Mouse (Mus musculus) ES-E14 (cell line): ENCODE measurements around the gene Snrk. TPM values are rescaled to one million over a fixed set of nuclear protein-coding genes. Genes with fewer than 3 reads are reported as not detected.

Experiments used
- DNase-seq: peaks from one replicate; pipeline ENCODE4 v3.0.0-alpha.2; 2013; ENCODE audit warnings: low read depth, low spot score
- H3K27ac ChIP-seq: 2 replicates; pipeline ENCODE4 v1.5.1; 2012; ENCODE audit warnings: low read depth, mild to moderate bottlenecking, low read length, moderate library complexity, mixed read lengths; ENCODE audit not compliant: poor library complexity, insufficient read depth, severe bottlenecking
- H3K36me3 ChIP-seq: 2 replicates; pipeline ENCODE4 v1.6.1; 2012; ENCODE audit warnings: mild to moderate bottlenecking, low read length, moderate library complexity, mixed read lengths; ENCODE audit not compliant: control insufficient read depth, poor library complexity, insufficient read depth, severe bottlenecking
- H3K4me1 ChIP-seq, 2 experiments: fragments of 150-350 bp in 1 of 2; sonication (generic) in 1 of 2; 2 replicates each; pipeline ENCODE4 v1.6.1; 2012; ENCODE audit warnings: low read length in 2 of 2, mild to moderate bottlenecking in 1 of 2, mixed read lengths in 1 of 2; ENCODE audit not compliant: control insufficient read depth in 2 of 2, insufficient read depth in 2 of 2, poor library complexity in 1 of 2
- H3K4me3 ChIP-seq, 2 experiments: fragments of 150-350 bp in 1 of 2; sonication (generic) in 1 of 2; 2 replicates each; pipeline ENCODE4 v1.5.1; 2012; ENCODE audit warnings: low read length in 2 of 2, low read depth in 1 of 2, mild to moderate bottlenecking in 1 of 2, mixed read lengths in 1 of 2; ENCODE audit not compliant: insufficient read depth in 1 of 2, poor library complexity in 1 of 2, severe bottlenecking in 1 of 2
- H3K9ac ChIP-seq: 2 replicates; pipeline ENCODE4 v1.6.1; 2012; ENCODE audit warnings: low read depth, mild to moderate bottlenecking, low read length, mixed read lengths; ENCODE audit not compliant: poor library complexity, insufficient read depth, severe bottlenecking
- H3K9me3 ChIP-seq: fragments of 150-350 bp; sonication (generic); 2 replicates; pipeline ENCODE4 v1.6.1; 2012; ENCODE audit warnings: low read depth, mild to moderate bottlenecking, low read length; ENCODE audit not compliant: control insufficient read depth, insufficient read depth
- CHD2 ChIP-seq: IDR thresholded peaks from 2 replicates; pipeline ENCODE4 v1.6.1; 2014; ENCODE audit warnings: mild to moderate bottlenecking, low read depth, low read length, inconsistent platforms
- HCFC1 ChIP-seq: IDR thresholded peaks from 2 replicates; pipeline ENCODE4 v1.6.1; 2012; ENCODE audit warnings: low read length, inconsistent platforms, borderline replicate concordance; ENCODE audit not compliant: insufficient read depth
- MAFK ChIP-seq: IDR thresholded peaks from 2 replicates; pipeline ENCODE4 v1.6.1; 2014; ENCODE audit warnings: mild to moderate bottlenecking, low read depth, low read length, inconsistent platforms; ENCODE audit not compliant: insufficient read depth
- ZC3H11A ChIP-seq: IDR thresholded peaks from 2 replicates; pipeline ENCODE4 v1.6.1; 2012; ENCODE audit warnings: low read depth, mild to moderate bottlenecking, inconsistent platforms, low read length, borderline replicate concordance
- ZNF384 ChIP-seq: IDR thresholded peaks from 2 replicates; pipeline ENCODE4 v1.6.1; 2012; ENCODE audit warnings: low read depth, low read length, inconsistent platforms
- in situ Hi-C, 2 experiments: fragments of 600-800 bp; cut with MboI; formaldehyde crosslinking; loops; one replicate each; pipeline ENCODE4 v1.15.1; 2025; ENCODE audit warnings: low sequenced_read_pairs in 2 of 2, inconsistent platforms in 1 of 2; ENCODE audit not compliant: unreplicated experiment in 2 of 2
- total RNA-seq: library from RNA; depleted of rRNA; stranded (reverse); fragments of 300-350 nt; gene quantifications from 2 replicates; pipeline ENCODE4 v1.2.3, GENCODE M21; 2012; rRNA removed

The Snrk gene
- 6.8 and 10.0 TPM in 2 replicates for total RNA-seq

- in situ Hi-C loops, result no loop called here
- H3K9ac ChIP-seq, result peak within 1 kb of the TSS; percentile 95
- no peak for TF ChIP-seq ZC3H11A
- no peak for TF ChIP-seq MAFK
- no peak for TF ChIP-seq CHD2
- TF ChIP-seq ZNF384, result no peak
- no peak for TF ChIP-seq HCFC1
- H3K4me3 ChIP-seq, result peak within 1 kb of the TSS; percentile 89 to 91
- H3K9me3 ChIP-seq, result no peaks in the 10 kb centered on the region
- H3K4me1 ChIP-seq, result no peaks in the 10 kb centered on the region; a peak in 1 of 4 replicates
- no peak within 1 kb of the TSS for H3K27ac ChIP-seq
- peak; percentile 56 for DNase-seq
- H3K36me3 ChIP-seq, result no peaks in the 10 kb centered on the region
Measured at GRCm38 (mm10) chr9:122117112-122117616, at the start of gene Snrk. TSS of gene Snrk (plus strand) at chr9:122117266.

GRCm38 (mm10) chr9:122067654-122068053, 49.4 kb upstream of the Snrk start:
- no peak overlapping the region for H3K4me3 ChIP-seq
- in situ Hi-C loops, result no loop called here
- H3K36me3 ChIP-seq, result no peaks in the 10 kb centered on the region
- no peak overlapping the region for H3K9ac ChIP-seq
- H3K27ac ChIP-seq, result no peak overlapping the region
- H3K9me3 ChIP-seq, result no peaks in the 10 kb centered on the region
- TF ChIP-seq MAFK, result no peak
- TF ChIP-seq HCFC1, result no peak
- no peak for TF ChIP-seq ZNF384
- TF ChIP-seq ZC3H11A, result no peak
- no peak for TF ChIP-seq CHD2
- no peak for DNase-seq
- no peaks in the 10 kb centered on the region for H3K4me1 ChIP-seq

GRCm38 (mm10) chr9:122069560-122070174, 47.4 kb upstream of the Snrk start:
- in situ Hi-C loops, result no loop called here

GRCm38 (mm10) chr9:122073980-122074379, 43.1 kb upstream of the Snrk start:
- H3K9ac ChIP-seq, result no peak overlapping the region
- H3K4me1 ChIP-seq, result no peaks in the 10 kb centered on the region
- TF ChIP-seq CHD2 (no peak), ZC3H11A (no peak), MAFK (no peak), ZNF384 (no peak), HCFC1 (no peak)
- no peak overlapping the region for H3K4me3 ChIP-seq
- no peaks in the 10 kb centered on the region for H3K9me3 ChIP-seq
- in situ Hi-C loops, result no loop called here
- no peak overlapping the region for H3K27ac ChIP-seq
- no peaks in the 10 kb centered on the region for H3K36me3 ChIP-seq
- no peak for DNase-seq

More at GRCm38 (mm10) chr9:122069560-122070174, 47.4 kb upstream of the Snrk start:
- H3K4me1 ChIP-seq, result no peaks in the 10 kb centered on the region
- no peaks in the 10 kb centered on the region for H3K9me3 ChIP-seq
- TF ChIP-seq MAFK (no peak), HCFC1 (no peak), ZC3H11A (no peak), ZNF384 (no peak), CHD2 (no peak)
- no peak for DNase-seq
- no peak overlapping the region for H3K27ac ChIP-seq
- no peak overlapping the region for H3K9ac ChIP-seq
- H3K4me3 ChIP-seq, result no peak overlapping the region
- H3K36me3 ChIP-seq, result no peaks in the 10 kb centered on the region

- H3K4me3 ChIP-seq, result no peak overlapping the region
- in situ Hi-C loops, result no loop called here
- no peak for DNase-seq
Measured at GRCm38 (mm10) chr9:122074575-122074974, 42.5 kb upstream of the Snrk start.

More at GRCm38 (mm10) chr9:122074575-122074974, 42.5 kb upstream of the Snrk start:
- H3K36me3 ChIP-seq, result no peaks in the 10 kb centered on the region
- no peaks in the 10 kb centered on the region for H3K9me3 ChIP-seq
- H3K4me1 ChIP-seq, result peaks cover 0 to 2% of the 10 kb centered on the region in 2 experiments; a peak in 1 of 4 replicates
- TF ChIP-seq HCFC1, result no peak
- no peak for TF ChIP-seq MAFK
- no peak for TF ChIP-seq CHD2
- TF ChIP-seq ZNF384, result no peak
- no peak for TF ChIP-seq ZC3H11A
- no peak overlapping the region for H3K9ac ChIP-seq
- no peak overlapping the region for H3K27ac ChIP-seq
